Mouse (Mus musculus) lung, adult 18-20 months (tissue): ENCODE measurements around the gene Runx2.
A peak's percentile ranks its signal among the peaks of the same experiment; 100 is the strongest.

Experiments used
- DNase-seq, 2 experiments: peaks; one replicate each; pipeline ENCODE4 v3.0.0; 2022; ENCODE audit warnings: mixed read lengths in 2 of 2

Runx2 gene

GRCm38 (mm10) chr17:44577791-44578190 lies 236.8 kb downstream of the Runx2 start:
- DNase-seq: no peak

- DNase-seq: no peak
These were observed 243.7 kb downstream of the Runx2 start for GRCm38 (mm10) chr17:44570899-44571298.

- DNase-seq: no peak
These were observed 245.5 kb downstream of the Runx2 start for GRCm38 (mm10) chr17:44569020-44569621.

- DNase-seq: no peak
These were observed 247.6 kb downstream of the Runx2 start for GRCm38 (mm10) chr17:44566992-44567391.

- DNase-seq: no peak
These were observed 248.6 kb downstream of the Runx2 start for GRCm38 (mm10) chr17:44565884-44566515.

GRCm38 (mm10) chr17:44565311-44565831 lies 249.2 kb downstream of the Runx2 start:
- no peak for DNase-seq

- DNase-seq: no peak
These were observed 249.9 kb downstream of the Runx2 start for GRCm38 (mm10) chr17:44564611-44565198.

- no peak for DNase-seq
These were observed 254.6 kb downstream of the Runx2 start for GRCm38 (mm10) chr17:44560016-44560415.

GRCm38 (mm10) chr17:44557199-44558111 lies 257.1 kb downstream of the Runx2 start:
- DNase-seq: peak in 1 of 2 experiments; percentile 6

- DNase-seq: no peak
These were observed 259.7 kb downstream of the Runx2 start for GRCm38 (mm10) chr17:44554941-44555340.

GRCm38 (mm10) chr17:44549551-44549950 lies 265.0 kb downstream of the Runx2 start:
- no peak for DNase-seq

GRCm38 (mm10) chr17:44547922-44548321 lies 266.7 kb downstream of the Runx2 start:
- no peak for DNase-seq

- no peak for DNase-seq
These were observed 267.8 kb downstream of the Runx2 start for GRCm38 (mm10) chr17:44546801-44547200.

- no peak for DNase-seq
These were observed 269.3 kb downstream of the Runx2 start for GRCm38 (mm10) chr17:44545141-44545813.

GRCm38 (mm10) chr17:44542706-44543105 lies 271.9 kb downstream of the Runx2 start:
- DNase-seq: no peak

GRCm38 (mm10) chr17:44540699-44541098 lies 273.9 kb downstream of the Runx2 start:
- DNase-seq: no peak

GRCm38 (mm10) chr17:44538921-44539320 lies 275.7 kb downstream of the Runx2 start:
- DNase-seq: no peak

GRCm38 (mm10) chr17:44530000-44530399 lies 284.6 kb downstream of the Runx2 start:
- peak; percentile 5 to 15 for DNase-seq

- no peak for DNase-seq
These were observed 286.0 kb downstream of the Runx2 start for GRCm38 (mm10) chr17:44528617-44529016.

GRCm38 (mm10) chr17:44524146-44524545 lies 290.5 kb downstream of the Runx2 start:
- no peak for DNase-seq

GRCm38 (mm10) chr17:44522906-44523305 lies 291.7 kb downstream of the Runx2 start:
- no peak for DNase-seq
